Mouse (Mus musculus): ENCODE data around the gene Fam234b.

The Fam234b gene

GRCm38 (mm10) chr6:135183961-135184360 is 13.8 kb upstream of the Fam234b start:
- no peak for DNase-seq

- no peak for DNase-seq
Measured at GRCm38 (mm10) chr6:135187076-135187917, 10.5 kb upstream of the Fam234b start.

GRCm38 (mm10) chr6:135188629-135189028 is 9.1 kb upstream of the Fam234b start:
- DNase-seq, result no peak

GRCm38 (mm10) chr6:135190122-135190521 is 7.7 kb upstream of the Fam234b start:
- no peak for DNase-seq

- DNase-seq, result no peak
Measured at GRCm38 (mm10) chr6:135191906-135192305, 5.9 kb upstream of the Fam234b start.

GRCm38 (mm10) chr6:135192993-135193392 is 4.8 kb upstream of the Fam234b start:
- DNase-seq, result no peak

- DNase-seq, result no peak
Measured at GRCm38 (mm10) chr6:135193733-135194132, 4.0 kb upstream of the Fam234b start.

GRCm38 (mm10) chr6:135194907-135195306 is 2.9 kb upstream of the Fam234b start:
- no peak for DNase-seq

GRCm38 (mm10) chr6:135196707-135197106 is 1.1 kb upstream of the Fam234b start:
- no peak for DNase-seq

GRCm38 (mm10) chr6:135197446-135197845 is 331 bp upstream of the Fam234b start:
- no peak for DNase-seq

- DNase-seq, result no peak
Measured at GRCm38 (mm10) chr6:135198726-135199125, 949 bp downstream of the Fam234b start.

GRCm38 (mm10) chr6:135200122-135200957 is 2.6 kb downstream of the Fam234b start:
- DNase-seq, result no peak

- no peak for DNase-seq
Measured at GRCm38 (mm10) chr6:135202668-135203067, 4.9 kb downstream of the Fam234b start.

- peak in 1 of 2 experiments; percentile 31 for DNase-seq
Measured at GRCm38 (mm10) chr6:135203737-135204136, 6.0 kb downstream of the Fam234b start.

GRCm38 (mm10) chr6:135204869-135205268 is 7.1 kb downstream of the Fam234b start:
- DNase-seq, result no peak

GRCm38 (mm10) chr6:135205802-135206201 is 8.0 kb downstream of the Fam234b start:
- DNase-seq, result no peak

GRCm38 (mm10) chr6:135206909-135207308 is 9.1 kb downstream of the Fam234b start:
- DNase-seq, result no peak

- DNase-seq, result no peak
Measured at GRCm38 (mm10) chr6:135211169-135211568, 13.4 kb downstream of the Fam234b start.

GRCm38 (mm10) chr6:135212666-135213065 is 14.9 kb downstream of the Fam234b start:
- no peak for DNase-seq

GRCm38 (mm10) chr6:135218330-135218729 is 20.6 kb downstream of the Fam234b start:
- no peak for DNase-seq

GRCm38 (mm10) chr6:135219916-135220315 is 22.1 kb downstream of the Fam234b start:
- no peak for DNase-seq

GRCm38 (mm10) chr6:135223786-135224416 is 26.1 kb downstream of the Fam234b start:
- no peak for DNase-seq

GRCm38 (mm10) chr6:135228465-135228941 is 30.7 kb downstream of the Fam234b start:
- DNase-seq, result no peak
